Mouse (Mus musculus) ES-E14 (cell line): ENCODE data around the gene Cbx3. TPM values are rescaled to one million over a fixed set of nuclear protein-coding genes. Genes with fewer than 3 reads are reported as not detected.

Source experiments
- DNase-seq: peaks from one replicate; pipeline ENCODE4 v3.0.0-alpha.2; 2013; ENCODE audit warnings: low read depth, low spot score
- H3K27ac ChIP-seq: 2 replicates; pipeline ENCODE4 v1.5.1; 2012; ENCODE audit warnings: low read depth, mild to moderate bottlenecking, low read length, moderate library complexity, mixed read lengths; ENCODE audit not compliant: poor library complexity, insufficient read depth, severe bottlenecking
- H3K36me3 ChIP-seq: 2 replicates; pipeline ENCODE4 v1.6.1; 2012; ENCODE audit warnings: mild to moderate bottlenecking, low read length, moderate library complexity, mixed read lengths; ENCODE audit not compliant: control insufficient read depth, poor library complexity, insufficient read depth, severe bottlenecking
- H3K4me1 ChIP-seq, 2 experiments: fragments of 150-350 bp in 1 of 2; sonication (generic) in 1 of 2; 2 replicates each; pipeline ENCODE4 v1.6.1; 2012; ENCODE audit warnings: low read length in 2 of 2, mild to moderate bottlenecking in 1 of 2, mixed read lengths in 1 of 2; ENCODE audit not compliant: control insufficient read depth in 2 of 2, insufficient read depth in 2 of 2, poor library complexity in 1 of 2
- H3K4me3 ChIP-seq, 2 experiments: fragments of 150-350 bp in 1 of 2; sonication (generic) in 1 of 2; 2 replicates each; pipeline ENCODE4 v1.5.1; 2012; ENCODE audit warnings: low read length in 2 of 2, low read depth in 1 of 2, mild to moderate bottlenecking in 1 of 2, mixed read lengths in 1 of 2; ENCODE audit not compliant: insufficient read depth in 1 of 2, poor library complexity in 1 of 2, severe bottlenecking in 1 of 2
- H3K9ac ChIP-seq: 2 replicates; pipeline ENCODE4 v1.6.1; 2012; ENCODE audit warnings: low read depth, mild to moderate bottlenecking, low read length, mixed read lengths; ENCODE audit not compliant: poor library complexity, insufficient read depth, severe bottlenecking
- H3K9me3 ChIP-seq: fragments of 150-350 bp; sonication (generic); 2 replicates; pipeline ENCODE4 v1.6.1; 2012; ENCODE audit warnings: low read depth, mild to moderate bottlenecking, low read length; ENCODE audit not compliant: control insufficient read depth, insufficient read depth
- CHD2 ChIP-seq: IDR thresholded peaks from 2 replicates; pipeline ENCODE4 v1.6.1; 2014; ENCODE audit warnings: mild to moderate bottlenecking, low read depth, low read length, inconsistent platforms
- HCFC1 ChIP-seq: IDR thresholded peaks from 2 replicates; pipeline ENCODE4 v1.6.1; 2012; ENCODE audit warnings: low read length, inconsistent platforms, borderline replicate concordance; ENCODE audit not compliant: insufficient read depth
- MAFK ChIP-seq: IDR thresholded peaks from 2 replicates; pipeline ENCODE4 v1.6.1; 2014; ENCODE audit warnings: mild to moderate bottlenecking, low read depth, low read length, inconsistent platforms; ENCODE audit not compliant: insufficient read depth
- ZC3H11A ChIP-seq: IDR thresholded peaks from 2 replicates; pipeline ENCODE4 v1.6.1; 2012; ENCODE audit warnings: low read depth, mild to moderate bottlenecking, inconsistent platforms, low read length, borderline replicate concordance
- ZNF384 ChIP-seq: IDR thresholded peaks from 2 replicates; pipeline ENCODE4 v1.6.1; 2012; ENCODE audit warnings: low read depth, low read length, inconsistent platforms
- in situ Hi-C, 2 experiments: fragments of 600-800 bp; cut with MboI; formaldehyde crosslinking; loops; one replicate each; pipeline ENCODE4 v1.15.1; 2025; ENCODE audit warnings: low sequenced_read_pairs in 2 of 2, inconsistent platforms in 1 of 2; ENCODE audit not compliant: unreplicated experiment in 2 of 2
- total RNA-seq: library from RNA; depleted of rRNA; stranded (reverse); fragments of 300-350 nt; gene quantifications from 2 replicates; pipeline ENCODE4 v1.2.3, GENCODE M21; 2012

Gene Cbx3
- total RNA-seq, 1 experiment = 177 TPM

DNA sequence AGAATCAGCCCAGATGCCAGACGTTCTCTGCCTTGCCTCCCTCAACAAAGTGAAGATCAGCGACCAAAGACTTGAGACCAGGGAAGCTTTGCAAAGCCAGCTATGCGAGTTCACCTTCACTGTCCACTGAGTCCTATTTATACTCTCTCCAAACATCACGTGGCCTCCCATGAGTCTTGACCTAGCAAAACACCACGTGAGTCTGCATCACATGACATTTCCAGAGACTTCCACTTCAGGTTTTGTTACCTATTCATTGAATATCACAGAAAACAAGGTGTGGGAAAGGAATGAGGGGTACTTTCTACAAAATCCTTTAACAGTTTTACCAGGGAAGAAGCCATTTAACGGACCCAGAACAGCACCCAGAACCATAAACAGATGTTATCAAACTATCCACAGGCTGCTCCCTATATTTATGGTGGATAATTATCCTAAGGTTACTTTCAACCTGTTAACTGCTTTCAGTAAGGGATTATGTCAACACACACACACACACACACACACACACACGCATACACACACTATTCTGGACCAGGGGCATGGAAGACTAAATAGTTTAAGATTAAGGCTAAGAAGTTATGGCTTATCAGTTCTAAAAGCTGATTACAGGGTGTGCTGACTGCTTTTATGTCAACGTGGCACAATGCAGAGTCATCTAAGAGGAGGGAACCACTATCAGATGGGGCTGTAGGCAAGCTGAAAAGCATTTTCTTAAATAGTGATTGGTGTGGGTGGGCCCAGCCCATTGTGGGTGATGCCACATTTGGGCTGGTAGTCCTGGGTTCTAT, 27.4 kb downstream of the Cbx3 start:
- no peak overlapping the region for H3K4me3 ChIP-seq
- no peak overlapping the region for H3K9ac ChIP-seq
- in situ Hi-C loops = no loop called here
- TF ChIP-seq MAFK = no peak
- no peak for TF ChIP-seq ZNF384
- TF ChIP-seq HCFC1 = no peak
- no peak for TF ChIP-seq ZC3H11A
- no peak for TF ChIP-seq CHD2
- H3K27ac ChIP-seq = no peak overlapping the region
- no peaks in the 10 kb centered on the region for H3K9me3 ChIP-seq
- DNase-seq = no peak
- H3K4me1 ChIP-seq = no peaks in the 10 kb centered on the region
- H3K36me3 ChIP-seq = no peaks in the 10 kb centered on the region

DNA sequence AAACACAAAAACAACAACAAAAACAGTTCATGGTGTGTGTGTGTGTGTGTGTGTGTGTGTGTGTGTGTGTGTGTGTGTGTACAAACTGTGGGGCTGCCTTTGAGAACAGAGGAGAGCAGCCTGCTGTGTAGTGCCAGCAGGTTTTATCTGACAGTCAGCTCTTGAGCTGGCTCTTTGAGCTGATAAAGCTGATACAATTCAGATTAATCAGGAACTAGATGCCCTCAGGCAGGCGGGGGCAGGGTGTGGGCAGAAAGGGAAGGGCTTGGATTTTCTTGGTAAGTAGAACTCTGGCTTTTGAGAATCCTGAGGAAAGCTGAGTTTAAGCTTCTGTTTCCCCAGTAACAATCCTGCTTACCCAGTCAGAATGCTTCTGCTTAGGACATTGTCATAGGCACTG, 35.5 kb downstream of the Cbx3 start:
- 0 out of 2 replicates have a peak overlapping the region, but pooled peaks have one; percentile 19 for H3K27ac ChIP-seq
- H3K9me3 ChIP-seq = no peaks in the 10 kb centered on the region
- H3K4me3 ChIP-seq = no peak overlapping the region
- peak overlapping the region; percentile 26; the same call in 1 of the 2 replicates for H3K9ac ChIP-seq
- TF ChIP-seq MAFK (no peak), ZNF384 (no peak), CHD2 (no peak), HCFC1 (no peak), ZC3H11A (no peak)
- no peak for DNase-seq
- H3K36me3 ChIP-seq = no peaks in the 10 kb centered on the region
- in situ Hi-C loops = no loop called here
- peaks cover 0 to 14% of the 10 kb centered on the region in 2 experiments; a peak in 3 of 4 replicates for H3K4me1 ChIP-seq

DNA sequence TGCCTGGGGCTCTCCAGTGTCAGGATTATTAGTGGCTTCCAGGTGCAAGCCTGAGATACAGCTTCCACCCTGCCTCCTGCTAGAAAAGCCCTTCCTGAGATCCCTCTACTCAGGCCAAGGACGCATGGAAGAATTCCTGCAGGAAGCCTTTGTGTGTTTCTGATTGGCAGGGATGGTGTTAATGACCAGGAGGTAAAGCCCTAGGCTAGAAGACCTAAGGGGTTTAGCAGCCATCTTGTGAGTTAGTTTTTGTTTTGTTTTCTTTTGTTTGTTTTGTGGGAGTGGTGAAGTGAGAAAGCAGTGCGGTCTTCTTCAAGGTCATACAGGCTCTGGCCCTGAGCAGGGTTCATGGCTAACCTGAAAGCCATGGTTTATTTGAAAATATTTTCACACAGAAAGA, 37.4 kb downstream of the Cbx3 start:
- in situ Hi-C loops = no loop called here
- no peak overlapping the region for H3K4me3 ChIP-seq
- no peaks in the 10 kb centered on the region for H3K36me3 ChIP-seq
- peak; percentile 49 for DNase-seq
- TF ChIP-seq CHD2 = no peak
- TF ChIP-seq ZNF384 = no peak
- no peak for TF ChIP-seq HCFC1
- TF ChIP-seq ZC3H11A = no peak
- no peak for TF ChIP-seq MAFK
- H3K9me3 ChIP-seq = no peaks in the 10 kb centered on the region
- H3K4me1 ChIP-seq = peaks cover 0 to 16% of the 10 kb centered on the region in 2 experiments; a peak in 3 of 4 replicates
- no peak overlapping the region for H3K9ac ChIP-seq
- H3K27ac ChIP-seq = no peak overlapping the region

DNA sequence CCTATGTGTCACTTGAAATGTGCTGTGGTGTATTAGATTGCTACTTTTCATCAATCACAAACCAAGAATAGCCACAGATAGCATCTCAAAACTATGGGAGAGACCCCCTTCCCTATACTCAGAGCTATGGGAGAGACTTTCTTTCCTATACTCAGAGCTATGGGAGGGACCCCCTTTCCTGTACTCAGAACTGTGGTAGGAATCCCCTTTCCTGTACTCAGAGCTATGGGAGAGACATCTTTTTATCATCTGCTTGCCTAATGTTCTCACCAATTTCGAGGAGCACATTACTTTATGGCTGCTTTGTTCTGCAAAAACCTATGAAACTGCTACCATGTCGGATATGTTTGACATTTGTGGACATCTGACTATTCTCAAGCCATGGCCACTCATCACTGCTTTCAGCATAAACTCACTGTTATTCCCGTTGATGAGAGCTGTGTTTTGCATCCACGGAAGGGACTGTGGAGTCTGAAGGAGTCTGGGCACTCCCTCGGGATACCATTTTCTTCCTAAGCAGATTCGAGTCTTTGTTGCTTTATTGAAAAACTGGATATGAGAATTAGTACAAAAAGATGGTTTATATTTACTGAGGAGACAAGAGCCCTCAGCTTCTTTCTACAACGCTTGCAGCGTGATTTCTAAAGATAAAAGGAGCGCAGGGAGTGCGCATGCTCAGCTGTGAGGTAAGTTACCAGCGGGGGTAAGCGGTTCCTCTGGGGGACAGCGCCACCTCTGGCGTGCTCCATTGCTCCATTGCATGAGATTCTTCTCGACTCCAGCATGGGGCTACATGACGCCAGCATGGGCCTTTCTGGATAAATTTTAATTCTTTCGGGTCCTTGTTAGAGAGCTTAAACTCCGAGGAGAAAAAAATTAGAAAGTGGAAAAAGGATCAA, 38.8 kb downstream of the Cbx3 start:
- H3K9ac ChIP-seq = no peak overlapping the region
- TF ChIP-seq CHD2 (no peak), ZC3H11A (peak; percentile 34; the same call in 1 of the 2 replicates)
- H3K27ac ChIP-seq = no peak overlapping the region
- no peaks in the 10 kb centered on the region for H3K9me3 ChIP-seq
- H3K36me3 ChIP-seq = no peaks in the 10 kb centered on the region
- H3K4me3 ChIP-seq = peak overlapping the region in 1 of 2 experiments; percentile 25; a peak in 1 of 4 replicates
- in situ Hi-C loops = no loop called here
- H3K4me1 ChIP-seq = peaks cover 0 to 19% of the 10 kb centered on the region in 2 experiments; a peak in 3 of 4 replicates
- DNase-seq = peak; percentile 83
